Mouse (Mus musculus) thymus, postnatal 10 days (tissue): ENCODE results near the gene Eva1c.

ENCODE experiments used
- DNase-seq, 2 experiments: peaks; one replicate each; pipeline ENCODE4 v3.0.0; 2021; ENCODE audit warnings: low spot score in 2 of 2

The Eva1c gene

GRCm38 (mm10) chr16:90921471-90922159, 95.1 kb downstream of the Eva1c start:
- no peak for DNase-seq

GRCm38 (mm10) chr16:90924606-90925370, 98.3 kb downstream of the Eva1c start:
- DNase-seq = no peak

GRCm38 (mm10) chr16:90925461-90925860, 98.9 kb downstream of the Eva1c start:
- peak in 1 of 2 experiments; percentile 32 for DNase-seq

GRCm38 (mm10) chr16:90927446-90927845, 100.9 kb downstream of the Eva1c start:
- DNase-seq = no peak

GRCm38 (mm10) chr16:90933534-90934176, 107.1 kb downstream of the Eva1c start:
- no peak for DNase-seq

GRCm38 (mm10) chr16:90934193-90934686, 107.7 kb downstream of the Eva1c start:
- DNase-seq = peak in 1 of 2 experiments; percentile 33

GRCm38 (mm10) chr16:90934687-90935328, 108.3 kb downstream of the Eva1c start, which contains the start of gene Cfap298:
TSS of gene Cfap298 (minus strand) at chr16:90935114.
- DNase-seq = peak; percentile 81 to 87

GRCm38 (mm10) chr16:90941246-90941645, 114.7 kb downstream of the Eva1c start:
- DNase-seq = no peak

GRCm38 (mm10) chr16:90946977-90947376, 120.5 kb downstream of the Eva1c start:
- DNase-seq = no peak

GRCm38 (mm10) chr16:90950354-90950963, 123.9 kb downstream of the Eva1c start:
- no peak for DNase-seq

GRCm38 (mm10) chr16:90953147-90953546, 126.6 kb downstream of the Eva1c start:
- no peak for DNase-seq

- no peak for DNase-seq
Observed at GRCm38 (mm10) chr16:90953770-90954169, 127.3 kb downstream of the Eva1c start.
